Mouse (Mus musculus) hindbrain, embryonic 15.5 days (tissue): ENCODE measurements at regions not wholly inside any gene's neighbourhood (a gene's known extent, or its start where the extent isn't known, plus 50 kb on each side); places are given as distances from the start of the nearest gene placed in this dataset.

Experiments
- ATAC-seq: fragments of 200-750 bp; cut with Nextera tagmentation; 2 replicates; pipeline ENCODE4 v1.8.0; 2017; ENCODE audit warnings: low read depth, moderate number of reproducible peaks, moderate TSS enrichment; ENCODE audit not compliant: low FRiP score
- H3K27ac ChIP-seq: fragments of 300-500 bp; sonication (generic); replicated peaks from 2 replicates; pipeline ENCODE4 v1.5.1; 2015; ENCODE audit warnings: mild to moderate bottlenecking, inconsistent platforms
- H3K27me3 ChIP-seq: fragments of 300-500 bp; sonication (generic); 2 replicates; pipeline ENCODE4 v1.6.1; 2015; ENCODE audit warnings: control low read depth, inconsistent platforms
- H3K36me3 ChIP-seq: fragments of 300-500 bp; sonication (generic); 2 replicates; pipeline ENCODE4 v1.6.1; 2015; ENCODE audit warnings: control low read depth, inconsistent platforms
- H3K4me1 ChIP-seq: fragments of 300-500 bp; sonication (generic); replicated peaks from 2 replicates; pipeline ENCODE4 v1.6.1; 2015; ENCODE audit warnings: control low read depth, inconsistent platforms
- H3K4me2 ChIP-seq: fragments of 300-500 bp; sonication (generic); 2 replicates; pipeline ENCODE4 v1.6.1; 2015; ENCODE audit warnings: moderate library complexity, mild to moderate bottlenecking, inconsistent platforms
- H3K4me3 ChIP-seq: fragments of 300-500 bp; sonication (generic); 2 replicates; pipeline ENCODE4 v1.5.1; 2015; ENCODE audit warnings: mild to moderate bottlenecking, inconsistent platforms
- H3K9ac ChIP-seq: fragments of 300-500 bp; sonication (generic); 2 replicates; pipeline ENCODE4 v1.6.1; 2015; ENCODE audit warnings: inconsistent platforms
- H3K9me3 ChIP-seq: fragments of 300-500 bp; sonication (generic); 2 replicates; pipeline ENCODE4 v1.6.1; 2016; ENCODE audit warnings: control low read depth, inconsistent platforms
- WGBS: fragments of 180-500 bp; shearing (Covaris S2); methylation state at CpG from one replicate; pipeline ENCODE4 v1.1.7; 2015; 5-methylcytosine and 5-hydroxymethylcytosine counted together

- H3K4me1 ChIP-seq, result no peaks in the 10 kb centered on the region
Measured at GRCm38 (mm10) chr10:97178468-97178867, 300.9 kb upstream of the Dcn start.

GRCm38 (mm10) chr10:97189696-97190095 lies 289.7 kb upstream of the Dcn start:
- ATAC-seq, result no peak
- H3K4me3 ChIP-seq, result no peak overlapping the region
- no peaks in the 10 kb centered on the region for H3K36me3 ChIP-seq
- H3K27ac ChIP-seq, result no peak overlapping the region
- no peak overlapping the region for H3K9ac ChIP-seq
- no peak overlapping the region for H3K4me2 ChIP-seq
- H3K4me1 ChIP-seq, result no peaks in the 10 kb centered on the region
- no peaks in the 10 kb centered on the region for H3K9me3 ChIP-seq
- H3K27me3 ChIP-seq, result no peaks in the 10 kb centered on the region

More at GRCm38 (mm10) chr10:97178468-97178867, 300.9 kb upstream of the Dcn start:
- no peak overlapping the region for H3K27ac ChIP-seq
- H3K9me3 ChIP-seq, result no peaks in the 10 kb centered on the region
- no peaks in the 10 kb centered on the region for H3K36me3 ChIP-seq
- H3K27me3 ChIP-seq, result no peaks in the 10 kb centered on the region
- ATAC-seq, result no peak
- H3K4me3 ChIP-seq, result no peak overlapping the region
- H3K4me2 ChIP-seq, result no peak overlapping the region
- WGBS, result 51% methylated on average over 3 of the region's 3 CpGs
- no peak overlapping the region for H3K9ac ChIP-seq

GRCm38 (mm10) chr10:97211238-97211695 lies 268.1 kb upstream of the Dcn start:
- Histone ChIP-seq H3K4me3 (no peak overlapping the region), H3K9me3 (no peaks in the 10 kb centered on the region), H3K27ac (no peak overlapping the region), H3K27me3 (no peaks in the 10 kb centered on the region), H3K4me2 (no peak overlapping the region), H3K9ac (no peak overlapping the region), H3K36me3 (no peaks in the 10 kb centered on the region), H3K4me1 (peaks cover 5% of the 10 kb centered on the region; the same call in 1 of the 2 replicates)
- ATAC-seq, result no peak
- WGBS, result 38% methylated on average over 4 of the region's 4 CpGs

- Histone ChIP-seq H3K27ac (peak overlapping the region; percentile 29; the same call in 1 of the 2 replicates), H3K4me3 (no peak overlapping the region), H3K9ac (no peak overlapping the region), H3K36me3 (no peaks in the 10 kb centered on the region), H3K4me2 (no peak overlapping the region), H3K4me1 (peaks cover 5% of the 10 kb centered on the region; the same call in 1 of the 2 replicates), H3K27me3 (no peaks in the 10 kb centered on the region), H3K9me3 (no peaks in the 10 kb centered on the region)
- 64% methylated on average over 7 of the region's 7 CpGs for WGBS
- no peak for ATAC-seq
Measured at GRCm38 (mm10) chr10:97211785-97212398, 267.5 kb upstream of the Dcn start.

DNA sequence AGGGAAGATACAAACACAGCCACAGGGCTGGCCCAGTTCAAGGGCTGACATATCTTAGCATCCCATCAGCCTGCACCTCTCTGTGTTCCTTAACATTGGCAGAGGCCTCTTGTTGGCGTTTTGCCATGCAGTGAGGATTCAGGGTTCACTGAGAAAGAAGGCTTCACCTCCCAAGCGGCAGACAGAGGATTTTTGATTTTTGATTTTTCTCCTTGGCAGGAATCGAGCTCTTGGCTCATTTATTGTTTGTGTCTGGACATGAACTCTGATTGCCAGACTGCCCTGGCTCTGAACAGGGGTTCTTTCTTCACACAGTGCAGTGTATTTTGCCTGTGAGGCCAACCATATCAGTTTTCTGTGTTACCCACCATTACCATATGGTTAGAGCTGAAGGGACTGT lies 259.9 kb upstream of the Dcn start:
- H3K4me1 ChIP-seq, result no peaks in the 10 kb centered on the region
- H3K4me3 ChIP-seq, result no peak overlapping the region
- H3K27ac ChIP-seq, result no peak overlapping the region
- H3K4me2 ChIP-seq, result no peak overlapping the region
- no peak for ATAC-seq
- H3K9me3 ChIP-seq, result no peaks in the 10 kb centered on the region
- no peak overlapping the region for H3K9ac ChIP-seq
- 59% methylated on average over 3 of the region's 3 CpGs for WGBS
- no peaks in the 10 kb centered on the region for H3K27me3 ChIP-seq
- no peaks in the 10 kb centered on the region for H3K36me3 ChIP-seq

- no peak for ATAC-seq
- Histone ChIP-seq H3K4me1 (no peaks in the 10 kb centered on the region), H3K27ac (no peak overlapping the region), H3K4me2 (no peak overlapping the region), H3K9ac (no peak overlapping the region), H3K36me3 (no peaks in the 10 kb centered on the region), H3K27me3 (no peaks in the 10 kb centered on the region), H3K4me3 (no peak overlapping the region), H3K9me3 (no peaks in the 10 kb centered on the region)
- whole genome bisulfite sequencing, result 84% methylated on average over 3 of the region's 3 CpGs
Measured at GRCm38 (mm10) chr10:97220431-97220830, 259.0 kb upstream of the Dcn start.

DNA sequence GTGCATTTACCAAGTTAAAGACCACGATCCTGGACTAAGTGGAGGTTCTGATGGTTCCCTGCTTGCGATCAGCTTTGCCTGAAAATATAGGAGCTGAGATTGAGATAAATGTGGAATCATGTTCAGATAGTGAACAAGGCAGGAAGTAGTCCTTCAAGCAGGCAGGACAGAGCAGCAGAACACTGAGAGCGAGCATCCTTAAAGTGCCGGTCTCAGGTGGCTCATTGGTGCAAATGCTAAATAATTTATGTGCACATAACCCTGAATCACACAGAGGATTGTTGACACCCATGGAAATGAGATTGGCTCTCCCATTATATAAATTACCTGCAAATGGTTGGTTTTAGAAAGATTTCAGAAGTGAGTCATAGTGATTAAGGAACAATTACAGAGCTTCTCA lies 243.8 kb upstream of the Dcn start:
- 66% methylated on average over 4 of the region's 4 CpGs for WGBS
- Histone ChIP-seq H3K4me1 (no peaks in the 10 kb centered on the region), H3K4me3 (no peak overlapping the region), H3K36me3 (no peaks in the 10 kb centered on the region), H3K27me3 (no peaks in the 10 kb centered on the region), H3K4me2 (no peak overlapping the region), H3K9ac (no peak overlapping the region), H3K9me3 (no peaks in the 10 kb centered on the region), H3K27ac (no peak overlapping the region)
- no peak; the same call in 1 of the 2 replicates for ATAC-seq

GRCm38 (mm10) chr10:97241476-97241875 lies 237.9 kb upstream of the Dcn start:
- Histone ChIP-seq H3K4me2 (no peak overlapping the region), H3K4me1 (no peaks in the 10 kb centered on the region), H3K36me3 (no peaks in the 10 kb centered on the region), H3K9me3 (no peaks in the 10 kb centered on the region), H3K27me3 (no peaks in the 10 kb centered on the region), H3K27ac (no peak overlapping the region), H3K4me3 (no peak overlapping the region), H3K9ac (no peak overlapping the region)
- 74% methylated on average over 2 of the region's 2 CpGs for WGBS
- ATAC-seq, result no peak

GRCm38 (mm10) chr10:97245674-97246073 lies 233.7 kb upstream of the Dcn start:
- Histone ChIP-seq H3K9ac (no peak overlapping the region), H3K27ac (no peak overlapping the region), H3K36me3 (no peaks in the 10 kb centered on the region), H3K4me3 (no peak overlapping the region), H3K9me3 (no peaks in the 10 kb centered on the region), H3K4me2 (no peak overlapping the region), H3K4me1 (no peaks in the 10 kb centered on the region), H3K27me3 (no peaks in the 10 kb centered on the region)
- 80% methylated on average over 3 of the region's 3 CpGs for WGBS
- no peak for ATAC-seq

DNA sequence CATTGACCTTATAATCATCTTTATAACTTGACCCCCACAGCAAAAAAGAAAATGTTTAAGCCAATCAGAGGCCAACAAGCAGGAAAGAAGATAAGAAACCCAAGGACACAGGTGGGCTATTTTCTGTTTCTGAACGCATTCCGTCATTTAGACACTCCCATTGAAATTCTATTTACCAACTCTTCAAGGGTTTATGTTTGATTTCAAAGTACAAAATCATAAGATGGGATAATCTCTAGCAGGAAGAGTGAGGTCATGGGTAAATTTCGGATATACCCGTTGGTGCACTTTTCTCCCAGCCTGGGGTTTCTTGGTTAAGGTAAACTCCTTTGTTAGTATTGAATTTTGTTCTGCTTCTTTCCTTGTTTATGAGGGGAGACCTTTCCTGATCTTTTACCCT lies 230.9 kb upstream of the Dcn start:
- ATAC-seq, result no peak
- Histone ChIP-seq H3K4me2 (no peak overlapping the region), H3K27ac (no peak overlapping the region), H3K27me3 (no peaks in the 10 kb centered on the region), H3K4me3 (no peak overlapping the region), H3K9me3 (no peaks in the 10 kb centered on the region), H3K36me3 (no peaks in the 10 kb centered on the region), H3K9ac (no peak overlapping the region), H3K4me1 (no peaks in the 10 kb centered on the region)
- 95% methylated on average over 4 of the region's 4 CpGs for WGBS

DNA sequence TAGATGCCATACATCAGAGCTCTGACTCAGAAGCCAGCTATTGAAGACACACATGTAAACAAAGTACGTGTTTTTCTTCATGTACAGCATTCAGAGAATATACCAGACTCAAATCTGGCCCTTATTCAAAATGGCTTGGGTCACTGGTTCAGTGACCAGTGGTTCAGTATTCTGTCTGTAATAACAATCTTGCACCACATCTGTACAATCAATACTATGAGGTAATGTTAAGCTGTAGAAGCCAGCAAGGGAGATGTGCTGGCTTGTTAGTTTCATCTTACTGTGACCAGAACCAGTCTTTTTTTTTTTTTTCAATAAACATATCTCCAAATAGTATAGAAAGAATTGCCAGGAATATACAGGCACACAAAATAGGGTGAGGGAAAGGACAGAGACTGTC lies 229.6 kb upstream of the Dcn start:
- no peaks in the 10 kb centered on the region for H3K9me3 ChIP-seq
- WGBS, result 81% methylated on average over 1 of the region's 1 CpGs
- no peak overlapping the region for H3K4me3 ChIP-seq
- no peak for ATAC-seq
- H3K9ac ChIP-seq, result no peak overlapping the region
- H3K4me1 ChIP-seq, result no peaks in the 10 kb centered on the region
- H3K4me2 ChIP-seq, result no peak overlapping the region
- no peaks in the 10 kb centered on the region for H3K36me3 ChIP-seq
- no peak overlapping the region for H3K27ac ChIP-seq
- no peaks in the 10 kb centered on the region for H3K27me3 ChIP-seq

DNA sequence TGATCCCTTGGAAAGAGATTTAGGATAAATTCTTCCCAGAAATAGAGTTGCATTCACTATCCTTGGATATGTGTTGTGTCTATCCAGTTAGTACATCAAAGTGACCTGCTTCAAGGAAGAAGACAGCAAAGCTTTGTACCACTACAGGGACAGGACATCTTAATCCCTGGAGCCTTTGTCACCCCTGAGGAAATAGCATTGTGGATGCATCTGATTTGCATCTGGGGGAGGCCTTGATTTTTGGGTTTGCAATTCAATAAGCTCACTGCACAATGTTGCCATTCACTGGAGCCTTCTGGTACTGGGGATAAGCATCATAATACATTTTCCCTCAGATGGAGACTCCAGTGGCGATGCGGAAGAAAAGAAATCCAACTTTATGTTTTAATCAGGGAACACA lies 229.2 kb upstream of the Dcn start:
- Histone ChIP-seq H3K27me3 (no peaks in the 10 kb centered on the region), H3K4me3 (no peak overlapping the region), H3K4me2 (no peak overlapping the region), H3K9me3 (no peaks in the 10 kb centered on the region), H3K27ac (no peak overlapping the region), H3K4me1 (no peaks in the 10 kb centered on the region), H3K36me3 (no peaks in the 10 kb centered on the region), H3K9ac (no peak overlapping the region)
- WGBS, result 41% methylated on average over 2 of the region's 2 CpGs
- ATAC-seq, result no peak

GRCm38 (mm10) chr10:97265959-97266517 lies 213.4 kb upstream of the Dcn start:
- no peak overlapping the region for H3K4me3 ChIP-seq
- H3K9ac ChIP-seq, result no peak overlapping the region
- H3K4me2 ChIP-seq, result no peak overlapping the region
- 48% methylated on average over 6 of the region's 6 CpGs for WGBS
- no peaks in the 10 kb centered on the region for H3K36me3 ChIP-seq
- no peaks in the 10 kb centered on the region for H3K9me3 ChIP-seq
- H3K27ac ChIP-seq, result no peak overlapping the region
- no peaks in the 10 kb centered on the region for H3K27me3 ChIP-seq
- no peak for ATAC-seq
- H3K4me1 ChIP-seq, result no peaks in the 10 kb centered on the region
